Mouse (Mus musculus): ENCODE results near the gene Wdr46. TPM values are rescaled to one million over a fixed set of nuclear protein-coding genes. Genes with fewer than 3 reads are reported as not detected.
"Not testable (repeated sequence)": the region's sequence is repeated elsewhere in the genome, so short reads cannot be mapped to it uniquely, and the experiment has no call there.

Gene Wdr46
- total RNA-seq, 2 experiments from 2014 or later = 35.1 to 35.2 TPM

GRCm38 (mm10) chr17:33973572-33973971, 33.1 kb downstream of the Wdr46 start:
- no peak for DNase-seq (ENCODE audit: low spot score in 2 of 2)

- no peak for DNase-seq (ENCODE audit: low spot score in 2 of 2)
These were observed 37.5 kb downstream of the Wdr46 start for GRCm38 (mm10) chr17:33977861-33978557.

GRCm38 (mm10) chr17:33978631-33979031, 38.2 kb downstream of the Wdr46 start:
- peak in 1 of 2 experiments; percentile 51 for DNase-seq (ENCODE audit: low spot score in 2 of 2)

GRCm38 (mm10) chr17:33979512-33980050, 39.1 kb downstream of the Wdr46 start:
- no peak for DNase-seq (ENCODE audit: low spot score in 2 of 2)

- no peak for DNase-seq (ENCODE audit: low spot score in 2 of 2)
These were observed 39.9 kb downstream of the Wdr46 start for GRCm38 (mm10) chr17:33980181-33981035.

GRCm38 (mm10) chr17:33981192-33981909, 40.9 kb downstream of the Wdr46 start:
- DNase-seq (ENCODE audit: low spot score in 2 of 2) = peak; percentile 40 to 72

GRCm38 (mm10) chr17:33982136-33982535, 41.7 kb downstream of the Wdr46 start:
- DNase-seq (ENCODE audit: low spot score in 2 of 2) = not testable (repeated sequence)

- DNase-seq (ENCODE audit: low spot score in 2 of 2) = peak in 1 of 2 experiments; percentile 35
These were observed 51.6 kb downstream of the Wdr46 start for GRCm38 (mm10) chr17:33991788-33992664.

GRCm38 (mm10) chr17:33994959-33995358, 54.5 kb downstream of the Wdr46 start:
- DNase-seq (ENCODE audit: low spot score in 2 of 2) = no peak

GRCm38 (mm10) chr17:33995651-33996050, 55.2 kb downstream of the Wdr46 start:
- no peak for DNase-seq (ENCODE audit: low spot score in 2 of 2)

GRCm38 (mm10) chr17:33997025-33997424, 56.6 kb downstream of the Wdr46 start:
- not testable (repeated sequence) for DNase-seq (ENCODE audit: low spot score in 2 of 2)

- not testable (repeated sequence) for DNase-seq (ENCODE audit: low spot score in 2 of 2)
These were observed 58.2 kb downstream of the Wdr46 start for GRCm38 (mm10) chr17:33998697-33999096.

Other genes starting within 250 kb of the Wdr46 start
- 10 to 100 TPM; 85.4 to 85.6 TPM for gene March2, start 222.0 kb upstream of the Wdr46 start, total RNA-seq (2021)
- 100 to 1,000 TPM; 305 to 306 TPM for gene Rab11b, start 180.1 kb upstream of the Wdr46 start, total RNA-seq (2021)
- 10 to 100 TPM; 43.9 to 68.2 TPM for gene Angptl4, start 158.8 kb upstream of the Wdr46 start, total RNA-seq (2021)
- 100 to 1,000 TPM; 117 to 136 TPM for gene Kank3, start 130.1 kb upstream of the Wdr46 start, total RNA-seq (2021)
- gene Rps28, start 116.1 kb upstream of the Wdr46 start, total RNA-seq (2021) = 1,000 to 10,000 TPM; 1,918 to 2,060 TPM
- 100 to 1,000 TPM; 354 to 402 TPM for gene Ndufa7, start 116.1 kb upstream of the Wdr46 start, total RNA-seq (2021)
- 10 to 100 TPM; 34.3 to 36.0 TPM for gene Cd320, start 97.6 kb upstream of the Wdr46 start, total RNA-seq (2021)
- gene Gm7029, start 66.8 kb upstream of the Wdr46 start, total RNA-seq (2021) = not detected
- gene Kifc1, start 50.0 kb upstream of the Wdr46 start, total RNA-seq (2021) = 10 to 100 TPM; 30.5 to 31.0 TPM
- not detected for gene Platr17, start 35.5 kb upstream of the Wdr46 start, total RNA-seq (2021)
- 10 to 100 TPM; 34.7 to 37.8 TPM for gene Daxx, start 31.2 kb upstream of the Wdr46 start, total RNA-seq (2021)
- 100 to 1,000 TPM; 122 to 131 TPM for gene Tapbp, start 24.8 kb upstream of the Wdr46 start, total RNA-seq (2021)
- gene Zbtb22, start 24.8 kb upstream of the Wdr46 start, total RNA-seq (2021) = 10 to 100 TPM; 43.0 to 47.1 TPM
- gene Rgl2, start 11.1 kb upstream of the Wdr46 start, total RNA-seq (2021) = 10 to 100 TPM; 87.9 to 94.5 TPM
- gene Pfdn6, start 317 bp upstream of the Wdr46 start, total RNA-seq (2021) = 10 to 100 TPM; 96.5 to 98.1 TPM
- gene B3galt4, start 10.8 kb downstream of the Wdr46 start, total RNA-seq (2021) = 1 to 10 TPM; 7.1 to 7.2 TPM
- 10 to 100 TPM; 62.8 to 72.5 TPM for gene Vps52, start 15.2 kb downstream of the Wdr46 start, total RNA-seq (2021)
- gene Rps18, start 15.3 kb downstream of the Wdr46 start, total RNA-seq (2021) = 1,000 to 10,000 TPM; 1,180 to 1,281 TPM
- 100 to 1,000 TPM; 173 to 174 TPM for gene H2-K1, start 59.7 kb downstream of the Wdr46 start, total RNA-seq (2021)
- 10 to 100 TPM; 49.0 to 54.3 TPM for gene Ring1, start 84.0 kb downstream of the Wdr46 start, total RNA-seq (2021)
- gene H2-Ke6, start 87.4 kb downstream of the Wdr46 start, total RNA-seq (2021) = 100 to 1,000 TPM; 135 to 144 TPM
- gene Slc39a7, start 91.0 kb downstream of the Wdr46 start, total RNA-seq (2021) = 100 to 1,000 TPM; 145 to 156 TPM
- 10 to 100 TPM; 74.5 to 78.0 TPM for gene Rxrb, start 91.2 kb downstream of the Wdr46 start, total RNA-seq (2021)
- gene Col11a2, start 98.8 kb downstream of the Wdr46 start, total RNA-seq (2021) = 1 to 10 TPM; 3.1 to 6.4 TPM
- under 1 TPM in 1 of 2 experiments, not detected in 1; 0.31 TPM for gene H2-Oa, start 151.7 kb downstream of the Wdr46 start, total RNA-seq (2021)
- 10 to 100 TPM; 11.2 to 11.7 TPM for gene H2-DMa, start 178.9 kb downstream of the Wdr46 start, total RNA-seq (2021)
- 100 to 1,000 TPM; 225 to 226 TPM for gene Brd2, start 182.0 kb downstream of the Wdr46 start, total RNA-seq (2021)
- 1 to 10 TPM; 1.2 to 3.0 TPM for gene H2-DMb2, start 202.6 kb downstream of the Wdr46 start, total RNA-seq (2021)
- gene H2-DMb1, start 212.4 kb downstream of the Wdr46 start, total RNA-seq (2021) = 1 to 10 TPM; 1.9 to 3.8 TPM
- gene Tap1, start 246.9 kb downstream of the Wdr46 start, total RNA-seq (2021) = 10 to 100 TPM; 20.8 to 22.1 TPM
- gene Psmb9, start 247.1 kb downstream of the Wdr46 start, total RNA-seq (2021) = 10 to 100 TPM; 12.6 to 15.0 TPM

All from adrenal gland, postnatal 4 days (tissue).